Mouse (Mus musculus): ENCODE measurements around the gene Gm10563.

Gm10563 gene

GRCm38 (mm10) chr4:155652283-155653085 is 7.3 kb upstream of the Gm10563 start:
- no peak for DNase-seq

GRCm38 (mm10) chr4:155651553-155652269 is 6.5 kb upstream of the Gm10563 start:
- no peak for DNase-seq

- DNase-seq = no peak
Observed at GRCm38 (mm10) chr4:155649355-155649754, 4.1 kb upstream of the Gm10563 start.

- peak in 1 of 2 experiments; percentile 40 for DNase-seq
Observed at GRCm38 (mm10) chr4:155645721-155646120, 513 bp upstream of the Gm10563 start.

GRCm38 (mm10) chr4:155643531-155643930 is 1.7 kb downstream of the Gm10563 start:
- peak; percentile 53 to 62 for DNase-seq

GRCm38 (mm10) chr4:155635766-155636499 is 9.3 kb downstream of the Gm10563 start:
- peak in 1 of 2 experiments; percentile 38 for DNase-seq

- no peak for DNase-seq
Observed at GRCm38 (mm10) chr4:155630267-155630666, 14.9 kb downstream of the Gm10563 start.

- peak; percentile 96 to 97 for DNase-seq
Observed at GRCm38 (mm10) chr4:155624338-155625291, 20.6 kb downstream of the Gm10563 start, which contains the start of gene Cdk11b. Gene Cdk11b (plus strand): TSS chr4:155624854.

- DNase-seq = no peak
Observed at GRCm38 (mm10) chr4:155618321-155618720, 26.9 kb downstream of the Gm10563 start.

GRCm38 (mm10) chr4:155613264-155613663 is 31.9 kb downstream of the Gm10563 start:
- DNase-seq = no peak

- no peak for DNase-seq
Observed at GRCm38 (mm10) chr4:155611860-155612259, 33.3 kb downstream of the Gm10563 start.

- no peak for DNase-seq
Observed at GRCm38 (mm10) chr4:155606825-155607224, 38.4 kb downstream of the Gm10563 start.

- DNase-seq = no peak
Observed at GRCm38 (mm10) chr4:155605132-155605531, 40.1 kb downstream of the Gm10563 start.

- no peak for DNase-seq
Observed at GRCm38 (mm10) chr4:155603801-155604200, 41.4 kb downstream of the Gm10563 start.

- DNase-seq = no peak
Observed at GRCm38 (mm10) chr4:155602753-155603152, 42.5 kb downstream of the Gm10563 start.

- DNase-seq = no peak
Observed at GRCm38 (mm10) chr4:155601997-155602456, 43.2 kb downstream of the Gm10563 start.

- DNase-seq = peak; percentile 89 to 91
Observed at GRCm38 (mm10) chr4:155601091-155601996, 43.9 kb downstream of the Gm10563 start, which contains the start of gene Slc35e2. Gene Slc35e2 (plus strand): TSS chr4:155601416.

- no peak for DNase-seq
Observed at GRCm38 (mm10) chr4:155599901-155600825, 45.0 kb downstream of the Gm10563 start.

GRCm38 (mm10) chr4:155598536-155598935 is 46.7 kb downstream of the Gm10563 start:
- DNase-seq = no peak

- no peak for DNase-seq
Observed at GRCm38 (mm10) chr4:155596606-155597005, 48.6 kb downstream of the Gm10563 start.
